Mouse (Mus musculus) spleen, embryonic (tissue): ENCODE results near the gene Rhobtb1.

Experiments used
- CTCF ChIA-PET: fragments of 350-600 bp; sonication (Branson Sonifier 250); formaldehyde crosslinking; loops from one replicate; lab custom pipeline; 2022; lab: Charles Lee

Rhobtb1 gene

DNA sequence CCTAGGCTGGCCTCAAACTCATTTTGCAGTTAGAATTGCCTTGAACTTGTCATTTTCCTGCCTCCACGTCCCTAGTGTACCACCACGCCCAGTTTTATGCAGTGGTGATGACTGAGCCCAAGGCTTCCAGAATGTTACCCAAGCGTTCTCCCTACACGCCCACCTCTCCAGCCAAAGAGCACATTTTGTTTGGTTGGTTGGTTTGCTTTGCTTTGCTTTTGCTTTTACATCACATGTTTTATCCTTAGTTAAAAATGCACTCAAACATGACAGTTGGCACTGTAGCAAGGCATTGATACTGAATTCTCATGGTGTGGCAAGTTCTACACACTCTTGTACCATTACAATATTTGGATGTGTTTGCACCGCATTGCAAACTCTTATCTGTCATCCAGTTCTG is 12.0 kb downstream of the Rhobtb1 start:
- CTCF ChIA-PET: no interaction called here

DNA sequence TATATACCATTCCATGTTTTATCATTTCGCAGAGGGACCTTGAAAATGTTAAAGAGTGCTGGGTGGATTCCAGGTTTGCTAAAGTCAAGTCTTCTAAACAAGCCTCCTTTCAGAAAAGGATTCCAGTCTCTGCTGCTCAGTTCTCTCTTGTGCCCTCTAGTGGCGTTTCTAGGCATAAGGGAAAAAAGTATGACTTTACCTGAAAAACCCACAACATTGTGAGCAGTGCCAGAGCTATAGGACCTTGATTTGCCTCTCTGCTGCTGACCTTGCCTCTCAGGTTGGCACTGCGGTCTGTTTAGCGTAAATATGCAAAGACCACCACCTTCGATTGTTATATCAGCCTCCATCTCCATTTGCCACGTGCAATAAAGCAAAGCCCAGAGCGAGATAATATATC is 13.9 kb downstream of the Rhobtb1 start:
- CTCF ChIA-PET: no interaction called here

DNA sequence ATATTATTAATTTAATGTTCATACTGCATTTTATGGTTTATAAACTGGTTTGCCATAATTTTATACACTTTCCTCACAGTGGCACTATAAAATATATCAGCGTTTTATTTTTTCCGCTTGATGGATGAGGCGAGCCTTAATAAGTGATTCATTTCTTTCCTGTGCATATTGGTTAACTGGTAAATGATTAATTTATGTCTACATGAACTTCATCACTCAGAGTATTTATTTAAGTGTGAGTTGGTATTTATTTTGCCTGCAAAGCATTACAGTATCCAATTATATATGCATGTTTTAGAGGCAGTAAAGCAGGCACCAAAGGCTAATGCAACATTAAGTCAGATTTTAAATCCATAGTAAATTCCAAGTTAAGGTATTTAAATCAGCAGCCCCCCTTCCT is 14.6 kb downstream of the Rhobtb1 start:
- CTCF ChIA-PET: no interaction called here

GRCm38 (mm10) chr10:69166514-69166913 is 15.3 kb downstream of the Rhobtb1 start:
- CTCF ChIA-PET: no interaction called here

DNA sequence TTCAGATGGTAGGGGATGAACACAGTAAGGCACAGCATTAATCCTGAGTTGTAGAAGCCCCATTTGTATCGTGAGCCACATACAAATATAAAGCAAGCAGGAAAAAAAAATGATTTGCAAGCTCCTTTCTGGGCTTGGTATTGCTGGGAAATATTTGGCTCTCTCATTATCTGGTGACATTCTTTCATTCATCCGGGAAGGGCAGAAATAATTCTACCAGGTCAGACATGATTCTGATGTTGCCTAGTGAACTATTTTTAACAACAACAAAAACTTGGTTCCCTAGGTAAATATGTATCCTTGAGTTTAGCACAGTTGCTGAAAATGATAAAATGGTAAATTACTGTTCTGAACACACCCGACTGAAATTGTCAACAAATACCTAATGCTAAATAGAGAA is 21.2 kb downstream of the Rhobtb1 start:
- CTCF ChIA-PET: no interaction called here

GRCm38 (mm10) chr10:69176116-69176515 is 24.9 kb downstream of the Rhobtb1 start:
- CTCF ChIA-PET: no interaction called here

DNA sequence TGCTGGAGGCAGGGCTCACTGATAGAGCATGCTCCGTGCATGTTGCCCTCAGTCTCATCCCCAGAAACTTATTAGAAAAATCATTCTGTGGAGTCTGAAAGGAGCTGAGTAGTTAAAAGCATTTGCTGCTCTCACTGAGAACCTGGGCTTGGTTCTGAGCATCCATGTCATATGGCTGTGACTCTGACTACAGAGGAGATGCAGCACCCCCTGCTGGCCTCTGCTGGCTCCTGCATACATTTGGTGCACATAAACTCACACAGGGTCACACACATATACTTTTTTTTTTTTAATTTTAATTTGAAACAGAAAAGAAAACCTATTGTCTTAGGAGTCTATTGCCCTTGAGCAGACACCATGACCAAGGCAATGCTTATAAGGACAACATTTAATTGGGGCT is 28.1 kb downstream of the Rhobtb1 start:
- CTCF ChIA-PET: no interaction called here

GRCm38 (mm10) chr10:69180997-69181396 is 29.8 kb downstream of the Rhobtb1 start:
- CTCF ChIA-PET: no interaction called here

- CTCF ChIA-PET: no interaction called here
Measured at GRCm38 (mm10) chr10:69184903-69185302, 33.7 kb downstream of the Rhobtb1 start.

GRCm38 (mm10) chr10:69185431-69185830 is 34.2 kb downstream of the Rhobtb1 start:
- CTCF ChIA-PET: interaction anchor here (0.6 kb wide), 2 partner anchors 175 to 609 kb away, joined by 4 to 5 read pairs; no protein-coding TSS in a partner anchor

DNA sequence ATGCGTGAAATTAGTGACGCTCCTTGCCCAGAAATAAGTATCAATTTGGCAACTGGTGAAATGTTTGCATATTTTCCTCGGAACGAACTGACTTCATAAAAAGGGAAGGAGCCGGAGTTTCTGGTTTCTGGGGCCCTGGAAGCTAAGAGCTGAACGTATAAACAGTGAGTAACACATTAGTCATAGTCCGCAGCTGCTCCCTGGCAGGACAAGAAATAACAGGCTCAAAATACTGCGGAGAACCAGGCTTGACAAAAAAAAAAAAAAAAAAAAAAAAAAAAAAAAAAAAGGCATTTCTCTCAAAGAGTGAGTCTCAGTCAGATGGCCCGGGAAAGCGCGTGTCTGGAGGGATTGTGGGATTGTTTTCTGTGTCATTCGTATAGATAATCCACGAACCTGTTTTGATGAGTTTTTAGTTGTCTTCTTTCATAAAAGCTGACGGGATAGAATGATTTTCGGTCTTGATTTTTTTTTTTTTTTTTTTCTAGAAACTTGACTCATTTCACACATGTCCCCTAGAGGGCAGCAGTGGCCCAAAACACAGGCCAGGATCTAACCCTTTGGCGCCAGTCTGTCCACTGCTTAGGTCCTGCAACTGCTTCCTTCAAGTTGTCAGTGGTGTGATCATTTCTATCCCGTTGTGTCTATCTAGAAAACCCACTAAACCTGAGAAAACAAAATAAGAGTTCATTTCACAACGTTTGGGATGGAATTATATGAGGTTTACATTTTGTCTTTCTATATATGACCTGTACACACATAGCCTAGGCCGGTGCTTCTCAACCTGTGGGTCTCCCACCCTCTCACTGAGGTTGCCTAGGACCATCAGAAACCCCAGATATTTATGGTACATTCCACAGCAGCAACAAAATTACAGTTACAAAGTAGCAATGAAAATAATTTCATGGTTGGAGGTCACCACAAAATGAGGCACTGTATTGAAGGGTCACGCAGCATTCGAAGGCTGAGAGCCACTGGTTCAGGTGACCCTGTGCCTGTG is 35.0 kb downstream of the Rhobtb1 start:
- CTCF ChIA-PET: interaction anchor here (0.6 to 0.7 kb wide), 3 partner anchors 71 to 609 kb away, joined by 4 to 5 read pairs (median 4); no protein-coding TSS in a partner anchor

- CTCF ChIA-PET: interaction anchor here (1.0 kb wide), 1 partner anchor 64 kb away, joined by 4 read pairs; no protein-coding TSS in a partner anchor
Measured at GRCm38 (mm10) chr10:69187773-69188443, 36.7 kb downstream of the Rhobtb1 start.

- CTCF ChIA-PET: no interaction called here
Measured at GRCm38 (mm10) chr10:69190434-69191160, 39.4 kb downstream of the Rhobtb1 start.

DNA sequence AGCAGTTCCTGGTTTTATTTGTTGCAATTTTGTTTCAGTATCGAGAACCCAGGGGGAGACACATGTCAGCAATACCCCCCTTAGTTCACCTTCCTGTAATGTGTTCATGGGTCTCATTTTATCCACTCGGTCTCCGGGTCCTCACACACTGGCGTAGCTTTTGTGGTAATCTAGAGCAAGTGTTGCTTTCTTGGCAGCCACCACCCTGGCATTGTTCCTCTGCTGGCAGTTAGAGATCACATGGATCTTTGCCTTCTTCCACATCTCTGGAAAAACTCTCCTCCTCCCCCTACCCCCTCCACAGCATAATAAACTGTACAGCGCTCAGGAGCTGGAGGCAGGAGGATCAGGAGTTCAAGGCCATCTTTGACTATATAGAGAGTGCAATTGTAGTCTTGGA is 41.0 kb downstream of the Rhobtb1 start:
- CTCF ChIA-PET: no interaction called here

- CTCF ChIA-PET: interaction anchor here (0.7 kb wide), 1 partner anchor 112 kb away, joined by 3 read pairs; no protein-coding TSS in a partner anchor
Measured at GRCm38 (mm10) chr10:69193721-69194120, 42.5 kb downstream of the Rhobtb1 start.

DNA sequence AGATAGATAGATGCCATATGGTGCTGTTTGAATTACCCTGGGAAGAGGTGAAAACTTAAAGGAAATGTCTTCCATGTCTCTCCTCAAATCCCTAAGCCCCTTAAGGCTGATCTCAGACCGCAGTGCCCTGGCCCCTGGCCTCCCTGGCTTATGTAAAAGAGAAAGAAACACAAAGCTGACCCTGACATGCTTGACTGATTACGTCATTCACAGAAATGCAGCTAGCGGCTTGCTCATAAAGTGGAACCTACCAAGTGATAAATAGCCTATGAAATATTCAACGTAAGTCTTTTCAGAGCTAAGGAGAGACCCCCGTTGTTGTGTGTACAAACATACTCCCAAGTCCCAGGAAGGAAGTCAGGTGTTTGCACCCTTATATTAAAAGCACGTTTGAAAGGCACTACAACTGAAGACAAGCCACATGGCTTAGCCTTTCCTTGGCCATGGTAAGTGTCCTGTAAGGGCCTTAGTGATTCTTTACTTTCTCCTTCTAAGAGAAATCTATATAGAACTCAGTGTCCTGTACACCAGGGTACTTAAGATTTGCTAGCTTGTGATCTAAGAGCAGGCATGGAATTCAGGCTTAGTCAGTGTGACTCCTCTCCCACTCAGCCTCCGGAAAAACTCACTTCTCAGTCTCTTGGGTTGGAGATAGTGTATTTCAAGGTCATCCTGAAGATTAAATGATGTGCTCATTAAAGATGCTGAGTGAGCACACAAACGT is 53.6 kb downstream of the Rhobtb1 start:
- CTCF ChIA-PET: interaction anchor here (0.7 kb wide), 1 partner anchor 17 kb away, joined by 5 read pairs; no protein-coding TSS in a partner anchor

DNA sequence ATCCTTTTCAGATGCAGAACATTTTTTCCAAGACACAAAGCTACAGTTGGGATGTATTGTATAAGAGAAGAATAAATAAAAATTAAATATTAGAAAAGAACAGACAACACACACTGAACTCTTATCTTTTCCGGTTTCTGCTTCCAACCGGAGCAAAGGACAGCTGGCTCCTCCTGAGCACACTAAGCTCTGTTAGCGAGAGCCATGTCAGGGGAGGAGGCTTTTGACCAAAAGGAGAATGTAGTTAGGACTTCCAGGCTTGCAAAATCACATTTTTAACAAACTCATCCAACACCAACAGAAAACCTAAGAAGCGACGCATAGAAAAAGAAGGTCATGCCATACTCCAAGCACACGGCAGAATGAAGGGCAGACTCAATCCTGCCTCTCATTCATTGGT is 54.8 kb downstream of the Rhobtb1 start:
- CTCF ChIA-PET: interaction anchor here (0.7 kb wide), 1 partner anchor 134 kb away, joined by 3 read pairs; no protein-coding TSS in a partner anchor

DNA sequence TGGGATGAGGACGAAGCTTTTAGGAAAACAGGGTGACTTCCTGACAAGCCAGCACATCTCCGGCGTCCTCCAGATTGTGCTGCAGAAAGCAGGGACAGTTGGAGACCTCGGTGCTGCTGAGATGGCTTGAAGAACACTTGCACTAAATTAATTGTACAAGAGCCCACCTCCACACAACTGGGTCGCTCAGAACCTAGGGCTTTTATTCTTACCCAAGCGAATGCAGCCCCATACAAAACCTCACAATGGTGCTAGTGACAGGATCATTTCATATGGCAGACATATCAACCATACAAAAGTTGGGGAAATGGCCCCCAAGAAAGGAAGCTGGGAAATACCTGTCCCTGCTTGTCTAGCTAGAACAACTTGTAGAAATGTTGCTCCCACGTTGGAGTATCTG is 56.2 kb downstream of the Rhobtb1 start:
- CTCF ChIA-PET: no interaction called here

- CTCF ChIA-PET: no interaction called here
Measured at GRCm38 (mm10) chr10:69207981-69208630, 56.9 kb downstream of the Rhobtb1 start.

GRCm38 (mm10) chr10:69208705-69209104 is 57.5 kb downstream of the Rhobtb1 start:
- CTCF ChIA-PET: no interaction called here
